Mouse (Mus musculus) layer of hippocampus, adult 11-12 months (tissue): ENCODE data around the gene 1700029J07Rik.

Experiments used
- DNase-seq: peaks from one replicate; pipeline ENCODE4 v3.0.0; 2022; ENCODE audit warnings: low spot score

Gene 1700029J07Rik

DNA sequence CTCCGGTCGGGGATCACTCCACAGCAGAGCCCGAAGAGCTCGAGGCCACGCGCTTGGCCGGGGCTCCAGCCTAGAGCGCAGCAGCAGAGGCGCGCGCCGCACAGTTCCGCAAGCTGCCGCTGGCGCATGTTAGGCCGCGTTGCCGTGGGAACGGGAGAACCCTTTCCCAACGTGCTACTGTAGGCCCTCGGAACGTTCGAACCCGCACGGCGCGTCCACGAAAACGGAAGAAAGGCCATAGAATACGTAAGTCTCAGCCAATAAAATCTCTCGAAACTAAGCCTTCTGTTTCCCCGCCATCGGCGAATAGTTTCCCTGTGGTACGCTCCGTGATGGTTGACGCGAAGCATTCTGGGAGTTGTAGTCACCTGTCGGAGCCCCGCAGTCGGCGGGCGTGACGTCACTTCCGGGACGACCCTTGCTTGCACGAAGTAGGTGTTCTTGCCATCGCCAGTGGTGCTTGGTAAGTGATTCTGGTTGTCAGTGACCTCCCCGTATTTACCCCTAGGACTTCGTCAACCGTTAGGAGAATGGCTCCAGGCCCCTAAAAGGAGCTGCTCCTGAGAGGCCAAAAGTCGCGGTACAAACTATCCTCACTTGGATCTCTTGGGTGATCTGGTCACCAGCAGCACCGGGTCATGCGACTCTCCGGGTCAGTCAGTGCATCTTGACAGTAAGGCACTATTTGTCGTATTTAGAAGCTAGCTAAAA lies at the start of gene 1700029J07Rik, which contains the start of gene Ufsp2:
Gene 1700029J07Rik, minus strand, starts transcription at position 127 of the 711 bp plus-strand sequence.
Gene Ufsp2, plus strand, starts transcription at position 403 of the 711 bp plus-strand sequence.
- DNase-seq: peak; percentile 99

DNA sequence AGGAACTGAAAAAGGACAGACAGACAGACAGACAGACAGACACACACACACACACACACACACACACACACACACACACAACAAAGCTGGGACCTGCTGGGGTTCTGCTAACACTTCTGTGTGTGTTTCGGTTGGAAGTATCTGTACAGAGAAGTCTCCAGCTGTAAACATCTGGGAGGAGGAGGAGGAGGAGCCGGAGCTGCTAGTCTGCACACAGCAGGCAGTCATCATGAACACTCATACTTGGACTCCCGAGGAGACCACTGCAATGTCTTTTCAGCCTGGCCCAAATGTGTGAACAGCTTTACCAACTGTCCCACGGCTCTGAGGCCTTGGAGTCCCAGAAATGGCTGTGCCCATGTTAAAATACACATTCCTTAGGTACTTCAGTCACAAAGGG lies 49.3 kb upstream of the 1700029J07Rik start:
- no peak for DNase-seq

DNA sequence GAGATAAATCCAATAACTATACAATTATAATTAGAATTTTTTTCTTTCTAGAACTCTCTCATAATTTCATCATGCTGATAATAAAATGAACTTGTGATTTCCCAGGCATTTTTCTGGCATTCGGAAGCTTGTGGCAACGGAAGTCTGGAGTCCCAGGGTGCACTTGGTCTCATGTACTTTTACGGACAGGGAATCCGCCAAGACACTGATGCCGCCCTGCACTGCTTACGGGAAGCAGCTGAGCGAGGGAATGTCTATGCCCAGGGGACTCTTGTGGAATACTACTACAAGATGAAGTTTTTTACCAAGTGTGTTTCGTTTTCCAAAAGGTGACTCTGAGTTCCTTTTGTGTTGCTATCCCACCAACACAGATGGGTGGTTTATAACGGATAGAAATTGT lies 47.7 kb upstream of the 1700029J07Rik start:
- no peak for DNase-seq

DNA sequence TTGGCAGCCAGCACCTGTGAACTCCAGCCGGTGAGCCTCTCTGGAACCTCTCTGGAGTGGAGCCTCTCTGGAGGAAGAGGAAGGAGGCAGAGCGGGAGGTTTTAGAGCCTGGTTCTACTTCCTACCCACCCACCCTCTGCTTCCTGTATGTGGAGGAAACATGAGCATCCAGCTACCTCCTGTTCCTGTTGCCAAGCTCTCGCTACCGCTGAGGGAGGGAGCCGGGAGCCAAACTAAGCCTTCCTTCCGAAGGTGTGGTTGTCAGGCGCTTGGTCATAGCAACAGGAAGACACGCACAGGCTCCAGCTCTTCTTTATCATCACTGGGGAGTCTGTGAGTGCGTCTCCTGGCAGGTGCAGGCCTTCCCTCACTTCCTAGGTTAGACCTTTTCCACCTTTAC lies 47.2 kb upstream of the 1700029J07Rik start:
- no peak for DNase-seq

DNA sequence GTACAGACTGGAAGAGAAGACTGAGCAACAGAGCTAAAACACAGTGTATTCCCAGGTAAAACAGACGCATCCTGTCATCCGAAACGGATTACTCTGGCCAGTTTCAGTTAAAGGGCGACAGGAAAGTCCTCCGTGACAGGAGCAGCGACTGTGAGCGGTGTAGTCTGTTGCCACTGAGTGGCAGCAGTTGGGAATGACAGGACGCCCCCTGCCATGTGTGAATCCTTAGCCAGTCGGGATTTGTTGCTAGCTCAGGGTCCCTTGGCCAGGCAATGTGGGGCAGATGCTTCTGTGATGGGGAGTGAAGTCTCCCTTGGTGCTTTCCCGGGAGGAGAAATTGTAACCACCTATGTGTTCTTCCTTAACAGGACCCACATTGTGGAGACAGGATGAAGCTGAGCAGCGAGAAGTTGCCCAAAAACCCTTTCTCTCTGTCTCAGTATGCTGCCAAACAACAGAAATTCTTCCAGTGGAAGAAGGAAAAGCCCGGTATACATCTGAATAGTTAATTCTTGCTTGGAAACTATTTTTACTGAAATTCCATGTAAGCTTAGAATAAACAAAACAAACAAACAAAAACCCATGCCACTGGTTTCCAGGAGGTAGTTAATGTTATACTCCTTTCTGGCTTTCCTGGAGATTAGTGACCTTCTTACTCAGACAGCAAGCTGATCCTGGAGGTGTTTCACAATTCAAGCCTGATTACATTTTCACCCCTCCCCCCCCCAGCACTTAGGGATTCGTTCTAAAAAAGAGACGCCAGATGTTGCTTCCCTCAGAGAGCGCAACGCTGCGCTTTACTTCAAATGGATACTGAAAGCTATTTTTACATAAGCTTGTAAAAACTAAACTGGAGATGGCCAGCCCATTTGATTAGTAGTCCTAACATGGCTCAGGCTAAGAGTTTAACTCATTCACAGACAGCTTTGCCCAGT lies 36.0 kb upstream of the 1700029J07Rik start:
- DNase-seq: no peak

DNA sequence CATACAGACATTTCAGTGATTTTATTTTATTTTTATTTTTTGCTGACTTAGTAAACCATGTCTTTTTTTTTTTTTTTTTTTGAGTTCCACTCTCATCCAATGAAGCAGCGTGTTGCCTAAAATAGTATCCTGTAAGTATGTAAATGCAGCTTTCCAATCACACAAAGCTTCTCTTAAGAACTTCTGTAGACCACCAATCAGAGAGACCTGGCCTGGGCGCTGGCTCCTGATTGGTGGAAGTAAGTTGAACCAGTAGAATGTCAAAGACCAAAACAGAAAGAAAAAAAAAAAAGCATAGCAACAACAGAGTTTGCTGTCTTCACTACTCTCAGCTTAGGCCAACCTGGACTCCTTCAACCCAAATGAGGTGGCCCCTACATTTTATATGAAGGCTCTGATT lies 35.3 kb upstream of the 1700029J07Rik start:
- DNase-seq: no peak

DNA sequence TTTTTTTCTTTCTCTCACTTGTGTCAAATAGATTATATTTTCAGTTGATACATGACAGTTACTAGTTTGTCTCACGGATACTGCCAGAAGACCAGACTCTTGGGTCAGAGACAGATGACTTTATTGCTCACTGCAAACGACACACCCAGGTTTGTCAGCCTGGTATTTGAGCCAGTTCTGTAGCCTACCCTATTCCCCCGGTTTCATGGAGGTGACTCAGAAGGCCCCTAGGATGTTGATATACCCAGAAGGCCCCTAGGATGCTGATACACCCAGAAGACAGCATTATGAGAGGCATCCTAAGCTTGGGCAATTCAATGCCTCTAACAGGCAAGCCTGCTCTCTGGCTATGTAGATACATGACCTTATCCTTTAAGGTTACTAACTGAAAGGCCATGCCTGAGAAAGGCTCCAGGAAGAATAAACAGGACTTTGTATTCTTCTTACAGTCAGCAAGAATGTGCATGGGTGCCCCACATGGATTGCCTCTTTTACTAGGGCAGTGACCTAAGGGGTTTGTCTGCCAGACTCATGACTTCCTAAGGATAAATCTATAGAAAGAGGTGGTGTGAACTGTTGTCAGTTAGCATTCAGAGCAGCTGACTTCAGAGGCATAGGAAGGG lies 32.1 kb upstream of the 1700029J07Rik start:
- DNase-seq: no peak

DNA sequence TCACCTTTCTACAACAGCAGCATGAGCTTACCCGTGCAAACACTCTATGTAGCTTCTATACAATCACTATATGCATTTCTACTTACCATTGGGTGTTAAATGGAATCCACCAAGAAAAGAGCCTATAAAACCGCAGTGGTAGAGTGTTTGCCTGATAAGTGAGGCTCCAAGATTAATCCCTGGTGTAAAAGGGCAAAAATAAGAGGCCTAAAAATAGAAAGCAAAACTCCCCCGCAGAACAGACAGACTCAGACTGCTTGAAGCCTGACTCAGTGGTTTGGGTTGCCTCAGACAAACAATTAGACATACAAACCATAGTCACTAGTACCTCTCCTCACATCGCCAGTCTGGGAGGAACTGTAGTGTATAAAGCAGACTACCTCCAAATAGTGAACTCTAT lies 30.5 kb upstream of the 1700029J07Rik start, which contains the start of gene Ankrd37:
Gene Ankrd37, minus strand, starts transcription at position 112 of the 400 bp plus-strand sequence.
- DNase-seq: no peak

DNA sequence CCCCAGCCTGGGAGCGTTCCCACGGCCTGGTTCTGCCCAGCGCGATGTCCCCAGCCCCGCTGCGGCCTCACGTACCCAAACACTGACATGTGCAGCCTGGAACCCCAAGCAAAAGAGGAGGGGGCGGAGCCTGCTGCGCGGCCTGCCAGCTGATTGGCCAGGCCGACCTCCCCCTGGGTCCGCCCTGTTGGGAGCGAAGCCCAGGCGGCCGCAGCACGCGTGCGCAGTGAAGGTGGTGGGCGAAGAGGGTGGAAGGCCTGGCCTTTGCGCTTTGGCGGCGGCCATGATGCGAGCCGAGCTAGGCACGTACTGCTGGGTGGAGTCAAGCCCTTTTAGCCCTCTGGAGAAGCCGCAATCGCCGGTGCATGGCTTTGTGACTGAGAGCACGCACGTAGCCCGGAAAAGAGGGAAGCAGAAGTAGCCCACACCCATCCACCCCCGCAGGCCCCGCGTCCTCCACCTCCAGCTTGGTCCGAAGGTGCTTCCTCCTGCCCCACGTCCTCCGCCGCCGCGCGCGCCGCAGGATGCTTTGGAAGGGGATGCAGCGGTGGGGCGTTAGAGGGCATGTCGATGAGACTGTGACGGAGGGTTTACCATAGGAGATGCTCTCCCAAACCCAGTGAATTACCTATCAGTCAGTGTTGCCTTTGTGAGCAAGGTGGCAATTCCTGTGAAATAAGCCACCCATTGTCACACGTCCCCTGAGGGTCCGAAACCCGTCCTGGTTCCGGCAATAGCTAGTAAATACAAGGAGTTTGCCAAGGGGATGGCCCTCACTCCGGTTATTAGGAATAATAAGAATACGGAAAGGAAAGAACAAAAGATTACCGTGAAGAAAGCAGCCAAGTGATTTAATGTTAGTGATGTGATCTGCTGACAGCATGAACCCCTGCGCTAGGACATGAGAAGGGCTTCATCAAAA lies 25.0 kb upstream of the 1700029J07Rik start:
- DNase-seq: peak; percentile 99

DNA sequence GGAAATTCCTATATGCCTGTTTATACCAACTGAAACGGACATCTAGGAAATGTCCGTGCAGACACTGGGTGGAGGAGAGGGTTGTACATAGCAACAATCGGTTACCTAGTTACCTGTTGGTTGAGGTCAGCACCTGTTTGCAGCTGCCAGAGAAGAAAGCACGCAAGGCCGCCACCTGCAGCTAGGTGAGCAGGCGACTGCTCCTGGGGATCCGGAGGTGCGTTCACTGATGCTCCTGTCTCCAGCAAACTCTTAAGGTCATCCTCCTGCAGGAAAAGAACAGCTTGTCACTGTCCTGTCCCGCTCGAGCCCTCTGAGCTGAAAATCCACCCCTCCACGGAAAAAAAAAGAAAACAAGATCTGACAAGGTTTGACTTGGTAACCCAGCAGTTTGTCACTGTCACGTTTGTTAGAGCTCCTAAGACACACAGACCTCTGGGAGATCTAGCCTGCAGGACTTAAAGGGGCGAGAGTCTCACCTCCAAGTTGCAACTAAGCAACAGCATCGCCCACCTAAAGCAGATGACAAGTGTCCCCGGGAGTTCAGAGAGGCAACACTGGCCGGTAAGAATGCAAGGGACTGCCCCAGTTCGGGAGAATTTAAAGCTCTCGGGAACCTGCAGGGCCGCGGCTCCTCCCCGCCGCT lies 24.2 kb upstream of the 1700029J07Rik start, which contains the start of gene Lrp2bp:
Gene Lrp2bp, plus strand, starts transcription at position 166 of the 646 bp plus-strand sequence.
- DNase-seq: no peak

DNA sequence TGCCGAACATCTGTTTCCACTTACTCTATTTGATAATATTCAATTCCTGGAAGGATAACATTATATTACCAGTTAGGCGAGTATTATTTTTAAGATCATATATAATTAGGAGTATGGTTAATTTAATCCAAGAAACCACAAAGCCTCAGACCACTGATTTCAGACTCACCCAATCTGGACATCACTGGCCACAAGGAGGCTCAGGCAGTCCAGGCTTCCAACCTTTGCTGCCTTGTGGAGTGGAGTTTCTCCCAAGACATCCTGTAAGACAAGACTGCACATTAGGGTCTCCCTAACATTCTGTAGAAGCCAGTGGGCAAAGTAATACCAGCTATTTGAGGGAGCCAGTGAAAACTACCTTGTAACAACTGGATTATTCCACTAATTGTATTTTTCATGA lies 23.2 kb upstream of the 1700029J07Rik start:
- DNase-seq: no peak

DNA sequence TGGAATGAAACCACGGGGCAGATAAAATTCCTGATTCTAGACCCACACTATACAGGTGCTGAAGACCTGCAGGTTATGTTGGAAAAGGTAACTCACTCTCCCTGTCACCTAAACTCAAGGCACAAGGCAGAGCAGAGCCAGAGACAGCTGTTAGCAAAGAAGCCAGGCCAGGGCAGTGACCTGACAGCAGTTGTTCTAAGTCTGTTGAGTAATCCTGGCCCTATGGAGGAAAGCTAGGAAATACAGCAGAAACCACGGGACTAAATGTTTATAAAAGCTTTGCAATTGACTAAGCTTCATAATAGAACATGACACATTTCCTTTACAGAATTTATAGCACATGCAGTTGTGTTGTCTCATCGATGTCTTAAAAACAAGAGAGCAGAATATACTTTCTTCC lies 20.5 kb upstream of the 1700029J07Rik start:
- DNase-seq: no peak

DNA sequence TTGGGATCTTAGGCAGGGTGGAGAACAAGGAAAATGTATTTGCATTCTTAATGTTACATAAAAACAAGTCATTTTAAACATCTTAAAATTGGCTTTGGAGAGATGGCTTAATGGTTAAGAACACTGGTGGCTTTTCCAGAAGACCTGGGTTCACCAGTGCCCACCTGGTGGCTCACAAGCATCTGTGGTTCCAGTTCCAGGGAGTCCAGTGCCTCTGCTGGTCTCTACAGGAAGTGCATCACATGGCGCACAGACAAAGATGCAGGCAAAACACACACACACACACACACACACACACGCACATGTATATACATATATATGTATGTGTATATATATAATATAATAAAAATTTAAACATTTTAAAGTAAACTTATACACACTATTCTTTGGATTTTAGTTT lies 19.1 kb upstream of the 1700029J07Rik start:
- no peak for DNase-seq

DNA sequence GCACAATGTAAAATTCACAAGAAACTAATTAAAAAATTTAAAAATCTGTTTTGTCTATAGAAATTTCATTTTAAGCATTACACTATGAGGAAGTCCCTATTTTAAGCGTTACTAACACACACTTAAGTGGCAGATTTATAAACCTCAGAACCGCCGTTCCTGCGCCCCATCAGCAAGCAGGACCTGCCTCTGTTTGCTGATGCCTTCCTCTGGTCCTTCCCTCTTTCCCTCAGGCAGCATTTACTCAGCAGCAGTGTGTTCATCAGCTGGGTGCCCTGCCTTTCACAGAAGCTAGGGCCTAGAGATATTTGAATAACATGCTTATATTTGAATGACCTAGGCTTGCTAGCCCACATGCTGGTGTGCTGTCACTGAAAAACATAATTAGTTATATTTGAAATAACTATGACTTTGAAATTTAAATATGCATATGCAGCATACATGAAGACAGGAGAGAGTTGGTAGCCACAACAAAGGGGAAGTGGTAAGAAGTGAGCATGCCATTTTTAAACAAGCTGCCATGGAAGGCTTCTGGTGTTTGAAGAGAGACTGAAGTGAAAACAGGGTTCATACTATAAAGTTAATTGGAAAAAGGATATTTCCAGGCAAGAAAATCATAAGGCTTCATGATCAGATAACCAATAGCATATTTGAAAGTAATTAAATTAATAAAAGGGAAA lies 15.7 kb upstream of the 1700029J07Rik start:
- DNase-seq: no peak

DNA sequence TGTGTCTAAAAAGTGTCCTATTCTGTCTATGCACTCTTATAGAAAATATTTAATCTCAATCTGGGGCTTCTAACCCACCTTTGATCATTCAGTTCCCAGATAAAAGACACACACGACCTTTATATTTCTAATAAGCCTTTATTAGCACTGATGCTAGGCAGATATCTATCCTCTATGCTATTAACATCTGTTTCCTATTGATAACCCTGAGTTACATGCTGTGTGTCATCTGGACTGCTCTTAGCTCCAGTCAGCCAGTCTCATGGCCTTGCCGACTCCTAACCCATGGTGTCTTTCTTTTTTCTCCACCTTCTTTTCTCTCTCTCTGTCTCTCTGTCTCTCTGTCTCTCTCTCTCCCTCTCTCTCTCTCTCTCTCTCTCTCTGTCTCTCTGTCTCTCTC lies 13.1 kb upstream of the 1700029J07Rik start:
- no peak for DNase-seq

DNA sequence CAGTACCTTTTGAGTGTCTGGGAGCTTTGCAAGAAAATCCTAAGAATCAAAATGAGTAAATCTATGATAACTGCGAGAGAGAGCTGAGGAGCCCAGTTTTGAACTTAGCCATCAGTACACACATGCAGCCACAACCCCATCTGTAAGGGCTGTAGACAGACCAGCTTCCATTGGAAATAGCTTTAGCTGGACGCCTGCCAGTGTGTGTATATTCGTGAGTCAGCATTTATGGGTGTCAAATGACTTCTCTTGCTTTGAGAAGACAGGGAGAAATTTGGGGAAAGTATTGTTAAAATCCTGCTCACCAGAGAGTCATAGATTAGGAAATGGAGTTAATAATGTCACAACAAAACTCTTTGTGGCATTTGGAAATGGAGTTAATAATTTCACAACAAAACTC lies 11.6 kb upstream of the 1700029J07Rik start:
- DNase-seq: no peak

DNA sequence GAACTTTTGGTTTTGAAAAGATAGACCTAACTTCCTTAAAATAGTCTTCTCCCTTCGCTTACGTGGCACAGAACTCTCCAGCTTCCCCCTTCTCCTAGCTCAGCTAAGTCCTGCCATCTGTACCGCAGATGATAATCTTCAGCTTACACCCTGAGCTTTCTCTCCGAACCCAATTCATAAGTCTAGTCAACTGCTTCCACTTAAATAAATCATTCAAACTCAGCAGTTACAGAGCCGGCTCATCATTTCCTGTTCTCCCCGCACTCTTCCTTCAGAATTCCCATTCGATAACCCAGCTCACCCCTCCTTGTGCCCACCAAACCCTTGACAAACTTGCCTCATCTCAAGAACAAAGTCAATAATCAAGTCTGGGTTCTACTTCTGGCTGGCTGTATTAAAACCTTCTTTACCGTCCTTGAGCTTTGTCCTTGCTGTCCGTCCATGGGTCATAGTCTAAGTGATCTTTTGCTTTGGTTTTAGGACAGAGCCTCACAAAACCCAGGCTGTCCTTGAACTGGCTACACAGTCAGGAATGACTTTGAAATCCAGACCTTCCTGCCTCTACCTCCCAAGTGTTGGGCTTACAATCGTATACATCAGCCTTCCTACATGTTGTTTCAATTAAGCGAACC lies 901 bp upstream of the 1700029J07Rik start:
- DNase-seq: no peak

DNA sequence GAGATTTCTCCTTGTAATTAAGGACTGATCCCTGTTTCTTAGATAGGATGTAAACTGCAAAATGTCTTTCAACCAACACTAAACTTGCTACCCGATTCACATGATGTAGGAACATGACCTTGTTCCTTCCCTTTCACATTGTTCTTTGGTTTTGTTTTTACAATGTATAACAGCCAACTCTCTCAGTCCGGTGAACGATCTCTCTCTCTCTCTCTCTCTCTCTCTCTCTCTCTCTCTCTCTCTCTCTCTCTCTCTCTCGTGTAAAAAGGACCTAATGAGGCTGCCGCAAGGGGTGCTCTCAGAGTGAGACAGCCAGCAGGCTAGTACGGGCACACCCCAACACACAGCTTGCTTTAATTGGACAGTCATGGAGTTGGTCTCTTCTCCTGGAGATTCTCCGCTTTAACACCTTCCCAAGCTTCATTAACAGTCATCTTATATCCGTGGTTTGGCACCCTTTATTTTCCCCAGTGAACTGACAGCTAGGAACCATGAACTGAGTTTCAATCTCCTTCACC lies 1.0 kb downstream of the 1700029J07Rik start:
- no peak for DNase-seq

DNA sequence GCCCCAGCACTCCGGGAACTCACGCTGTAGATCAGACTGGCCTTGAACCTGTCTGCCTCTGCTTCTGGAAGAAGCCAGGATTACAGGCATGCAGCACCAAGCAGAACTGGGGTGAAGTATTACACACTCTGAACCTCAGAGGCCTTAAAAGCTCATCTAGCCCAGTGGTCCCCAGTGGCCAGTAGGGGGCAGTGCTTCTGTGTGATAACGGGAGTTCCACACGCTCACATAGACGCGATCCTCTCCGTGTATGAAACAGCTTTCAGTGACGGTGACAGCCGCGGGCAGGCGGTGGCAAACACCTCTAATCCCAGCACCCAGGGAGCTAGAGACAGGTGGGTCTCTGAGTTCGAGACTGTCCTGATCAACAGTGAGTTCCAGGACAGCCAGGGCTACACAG lies 4.2 kb downstream of the 1700029J07Rik start:
- DNase-seq: no peak

DNA sequence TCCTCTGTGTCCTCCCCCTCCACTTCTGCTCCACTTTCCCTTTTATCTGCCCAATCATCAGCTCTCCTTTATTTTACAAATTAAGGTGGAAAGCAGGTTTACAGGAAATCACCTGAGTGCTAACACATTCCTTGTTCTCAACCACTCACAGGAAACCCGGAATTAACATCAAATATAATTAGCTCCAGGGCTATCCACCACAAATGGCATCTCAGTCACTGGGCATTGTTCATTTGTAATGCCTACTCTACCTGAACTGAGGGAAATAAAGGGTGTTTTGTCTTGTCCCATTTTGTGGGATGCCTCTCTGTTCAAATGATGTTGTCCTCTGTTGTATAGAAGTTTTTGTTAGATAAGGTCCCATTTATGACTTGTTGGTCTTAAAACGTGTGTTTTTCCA lies 24.4 kb downstream of the 1700029J07Rik start:
- no peak for DNase-seq
